Mouse (Mus musculus) stomach, postnatal 0 days (tissue): ENCODE measurements around the gene Actl10.

Source experiments
- CTCF ChIP-seq: IDR thresholded peaks from 2 replicates; pipeline ENCODE4 v1.5.1; 2016; ENCODE audit warnings: antibody characterized with exemption, low read depth, mild to moderate bottlenecking, moderate library complexity
- EP300 ChIP-seq: optimal IDR thresholded peaks from 2 replicates; pipeline ENCODE3; 2016; ENCODE audit warnings: antibody characterized with exemption

- TF ChIP-seq EP300 (no peak), CTCF (no peak)
Observed at GRCm38 (mm10) chr2:154543567-154544347, 7.8 kb upstream of the Actl10 start.
